Mouse (Mus musculus): ENCODE measurements around the gene Rere. TPM values are rescaled to one million over a fixed set of nuclear protein-coding genes. Genes with fewer than 3 reads are reported as not detected.

The Rere gene
- polyA plus RNA-seq, 1 experiment from 2014 or later = 31.9 TPM

DNA sequence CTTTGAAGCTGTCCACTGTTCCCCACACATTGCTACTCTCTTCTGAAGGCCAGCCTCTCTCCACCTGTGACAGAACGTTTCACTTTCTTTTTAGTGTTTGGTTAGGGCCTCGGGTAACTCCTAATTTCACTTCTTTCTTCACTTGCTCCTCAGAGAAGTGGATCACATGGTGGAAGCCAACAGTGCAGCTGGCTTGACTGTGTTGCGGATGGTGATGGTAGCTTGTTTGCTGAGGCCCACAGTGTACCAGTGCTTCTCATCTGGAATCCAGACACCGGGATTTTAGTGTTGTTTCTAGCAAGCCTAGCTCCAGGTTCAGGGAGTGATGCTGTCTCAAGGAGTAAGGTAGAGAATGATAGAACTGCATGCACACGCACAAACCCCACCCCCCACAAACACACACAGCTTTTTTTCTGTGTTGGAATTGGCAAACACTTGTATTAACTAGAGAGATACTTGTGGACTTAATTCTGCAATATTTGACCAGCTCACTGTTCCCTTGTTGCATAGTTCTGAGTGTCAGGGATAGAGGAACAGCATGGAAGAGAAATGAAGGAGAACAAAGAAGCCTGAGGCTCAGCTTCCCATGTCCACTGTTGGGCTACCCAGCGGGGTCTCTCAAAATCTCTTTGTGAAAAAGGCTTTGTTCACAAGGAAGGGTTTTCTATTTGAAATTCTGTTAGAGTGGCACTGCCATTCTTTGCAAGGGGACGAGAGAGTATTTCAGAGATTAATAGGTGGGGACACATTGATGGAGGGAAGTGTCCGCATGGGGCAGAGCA, 144.8 kb downstream of the Rere start:
- Histone ChIP-seq H3K4me1 (peaks cover 20% of the 10 kb centered on the region), H3K4me3 (no peak overlapping the region), H3K36me3 (no peaks in the 10 kb centered on the region), H3K9ac (no peak overlapping the region), H3K27me3 (no peaks in the 10 kb centered on the region), H3K4me2 (no peak overlapping the region), H3K27ac (peak overlapping the region; percentile 22), H3K9me3 (no peaks in the 10 kb centered on the region)
- ATAC-seq (ENCODE audit: borderline replicate concordance, extremely low read depth, low FRiP score, low TSS enrichment) = no peak
- 48% methylated on average over 8 of the region's 8 CpGs for WGBS

DNA sequence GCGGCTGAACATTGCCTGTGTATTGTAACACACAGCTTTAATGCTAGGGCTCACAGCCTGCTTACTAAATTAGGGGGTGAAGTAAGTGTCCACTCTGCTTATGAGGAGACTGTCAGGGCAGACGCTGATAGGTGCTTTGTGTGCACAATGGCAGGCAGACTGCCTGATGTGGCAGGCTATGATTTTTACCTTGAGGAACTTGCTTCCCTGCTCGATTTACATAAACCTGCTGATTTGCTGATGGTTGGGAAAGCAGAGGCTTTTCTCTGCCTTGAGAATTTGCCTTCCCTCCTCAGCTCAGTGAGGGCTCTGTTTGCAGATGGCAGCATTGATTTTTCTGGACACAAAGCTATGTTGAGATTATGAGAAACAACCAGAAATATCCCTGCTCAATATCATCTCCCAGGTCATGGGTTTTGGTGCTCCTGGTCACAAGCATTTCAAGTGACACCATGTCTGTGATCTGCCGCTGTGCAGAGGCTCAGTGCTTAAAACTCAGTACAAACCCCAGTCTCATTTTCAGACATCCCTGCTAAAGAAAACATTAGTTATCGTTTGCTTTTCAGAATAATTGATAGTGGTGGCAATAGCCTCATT, 145.5 kb downstream of the Rere start:
- H3K4me1 ChIP-seq = peaks cover 20% of the 10 kb centered on the region
- H3K9me3 ChIP-seq = no peaks in the 10 kb centered on the region
- 0 out of 2 replicates have a peak, but pooled peaks cover 4% of the 10 kb centered on the region for H3K36me3 ChIP-seq
- WGBS = 43% methylated on average over 5 of the region's 5 CpGs
- ATAC-seq (ENCODE audit: borderline replicate concordance, extremely low read depth, low FRiP score, low TSS enrichment) = no peak
- H3K27ac ChIP-seq = 0 out of 2 replicates have a peak overlapping the region, but pooled peaks have one; percentile 22
- H3K27me3 ChIP-seq = no peaks in the 10 kb centered on the region
- H3K4me3 ChIP-seq = no peak overlapping the region
- H3K4me2 ChIP-seq = no peak overlapping the region
- H3K9ac ChIP-seq = no peak overlapping the region

DNA sequence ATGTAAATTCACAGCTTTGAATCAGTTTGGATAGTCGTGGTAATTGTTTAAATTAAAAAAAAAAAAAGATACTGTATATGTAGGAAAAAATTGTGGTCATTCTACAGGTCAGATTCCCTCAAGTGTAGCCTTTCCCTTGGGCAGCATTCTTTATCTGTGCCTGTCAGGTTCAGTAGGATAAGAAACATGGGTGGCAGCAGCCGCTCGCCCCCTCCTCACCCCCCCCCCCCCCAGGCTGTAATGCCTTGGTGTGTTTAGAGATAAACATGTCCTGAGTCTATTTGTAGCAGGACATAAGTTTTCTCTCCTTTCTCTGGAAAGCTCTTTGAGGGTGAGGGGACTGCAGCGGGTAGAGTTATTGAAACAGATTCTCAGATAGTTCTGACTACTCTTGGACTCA, 147.3 kb downstream of the Rere start:
- no peak overlapping the region for H3K9ac ChIP-seq
- H3K9me3 ChIP-seq = no peaks in the 10 kb centered on the region
- H3K4me2 ChIP-seq = no peak overlapping the region
- 0 out of 2 replicates have a peak, but pooled peaks cover 7% of the 10 kb centered on the region for H3K36me3 ChIP-seq
- ATAC-seq (ENCODE audit: borderline replicate concordance, extremely low read depth, low FRiP score, low TSS enrichment) = no peak
- H3K4me1 ChIP-seq = peaks cover 20% of the 10 kb centered on the region
- no peak overlapping the region for H3K4me3 ChIP-seq
- H3K27me3 ChIP-seq = no peaks in the 10 kb centered on the region
- WGBS = 53% methylated on average over 4 of the region's 4 CpGs
- H3K27ac ChIP-seq = no peak overlapping the region

DNA sequence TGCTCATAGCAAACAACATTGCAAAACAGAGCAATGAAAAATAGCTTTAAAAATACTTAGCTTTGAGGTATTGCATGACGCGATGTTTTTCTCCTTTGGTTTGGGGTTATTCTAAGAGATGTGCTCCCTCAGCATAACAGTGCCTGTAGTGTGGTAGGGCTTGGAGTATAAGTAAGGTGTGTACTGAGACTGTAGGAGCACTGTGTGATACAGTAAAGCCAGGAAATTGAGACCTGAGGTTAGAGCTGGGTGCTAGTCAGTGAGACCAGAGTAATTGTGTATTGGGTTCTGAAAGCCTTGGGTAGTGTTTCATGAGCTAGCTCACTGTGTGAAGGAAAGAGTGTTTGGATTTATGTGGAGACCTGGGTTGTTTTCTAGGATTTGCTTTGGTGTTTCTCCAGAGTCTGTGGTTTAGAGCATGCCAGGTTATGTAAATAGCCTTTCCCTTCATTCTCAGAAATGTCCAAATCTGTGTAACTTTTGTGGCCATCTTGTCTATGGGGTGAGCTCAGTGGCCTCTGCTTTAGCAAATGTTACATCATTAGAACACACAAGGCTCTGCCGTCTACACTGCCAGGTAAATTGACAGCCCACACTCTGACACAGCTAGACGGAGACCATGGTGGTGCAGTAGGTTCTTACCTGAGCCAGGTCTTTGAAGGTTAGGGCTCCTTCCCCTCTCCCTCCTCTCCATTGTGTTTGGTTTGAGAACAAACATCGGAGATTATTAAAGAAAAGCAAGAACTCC, 152.6 kb downstream of the Rere start:
- Histone ChIP-seq H3K27ac (no peak overlapping the region), H3K4me1 (0 out of 2 replicates have a peak, but pooled peaks cover 3% of the 10 kb centered on the region), H3K4me3 (no peak overlapping the region), H3K36me3 (0 out of 2 replicates have a peak, but pooled peaks cover 7% of the 10 kb centered on the region), H3K4me2 (no peak overlapping the region), H3K9ac (no peak overlapping the region), H3K9me3 (no peaks in the 10 kb centered on the region), H3K27me3 (no peaks in the 10 kb centered on the region)
- WGBS = 81% methylated on average over 5 of the region's 5 CpGs
- ATAC-seq (ENCODE audit: borderline replicate concordance, extremely low read depth, low FRiP score, low TSS enrichment) = no peak

DNA sequence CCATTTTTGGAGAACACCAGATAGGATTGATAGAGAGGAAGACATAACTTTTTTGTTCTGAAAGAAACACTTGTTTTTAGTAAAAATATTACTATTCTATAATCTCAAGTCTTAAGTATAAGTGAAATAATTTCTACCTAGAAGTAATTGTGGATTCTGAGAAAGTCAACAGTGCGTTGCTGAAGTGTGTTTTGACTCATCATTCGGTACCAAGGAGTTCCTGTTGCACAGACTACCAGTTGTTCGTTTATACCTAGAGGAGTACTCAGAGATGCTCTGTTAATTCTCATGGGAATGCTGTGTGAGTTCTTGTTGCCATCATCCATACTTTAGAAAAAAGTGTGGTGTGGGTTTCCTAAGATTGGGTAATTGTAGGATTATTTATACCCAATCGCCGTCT, 154.1 kb downstream of the Rere start:
- 0 out of 2 replicates have a peak, but pooled peaks cover 7% of the 10 kb centered on the region for H3K36me3 ChIP-seq
- 0 out of 2 replicates have a peak, but pooled peaks cover 3% of the 10 kb centered on the region for H3K4me1 ChIP-seq
- H3K4me2 ChIP-seq = no peak overlapping the region
- no peaks in the 10 kb centered on the region for H3K9me3 ChIP-seq
- no peak overlapping the region for H3K4me3 ChIP-seq
- WGBS = 69% methylated on average over 5 of the region's 5 CpGs
- H3K27me3 ChIP-seq = no peaks in the 10 kb centered on the region
- H3K27ac ChIP-seq = no peak overlapping the region
- no peak overlapping the region for H3K9ac ChIP-seq
- ATAC-seq (ENCODE audit: borderline replicate concordance, extremely low read depth, low FRiP score, low TSS enrichment) = no peak

DNA sequence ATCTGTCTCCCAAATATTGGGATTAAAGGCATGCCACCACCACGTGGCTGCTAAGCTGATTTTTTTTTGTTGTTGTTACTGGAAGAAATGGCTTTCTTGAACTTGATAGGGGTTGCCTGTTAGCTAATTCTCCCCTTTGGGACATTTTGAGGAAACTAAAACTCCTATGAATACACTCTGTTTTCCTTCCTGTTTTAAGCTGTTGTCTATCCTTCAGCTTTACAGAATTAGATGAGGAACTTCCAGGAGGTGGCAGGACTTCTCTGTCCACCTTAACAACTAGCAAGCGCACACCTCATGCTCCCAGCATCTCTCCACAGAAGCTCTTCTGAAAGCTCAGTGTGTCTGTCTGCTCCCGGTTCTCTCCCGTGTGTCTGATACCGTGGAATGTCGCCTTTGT, 157.2 kb downstream of the Rere start:
- no peaks in the 10 kb centered on the region for H3K27me3 ChIP-seq
- no peaks in the 10 kb centered on the region for H3K9me3 ChIP-seq
- H3K9ac ChIP-seq = no peak overlapping the region
- WGBS = 80% methylated on average over 6 of the region's 6 CpGs
- H3K4me3 ChIP-seq = no peak overlapping the region
- no peak for ATAC-seq (ENCODE audit: borderline replicate concordance, extremely low read depth, low FRiP score, low TSS enrichment)
- no peak overlapping the region for H3K27ac ChIP-seq
- H3K4me2 ChIP-seq = no peak overlapping the region
- H3K4me1 ChIP-seq = 0 out of 2 replicates have a peak, but pooled peaks cover 3% of the 10 kb centered on the region
- no peaks in the 10 kb centered on the region for H3K36me3 ChIP-seq

DNA sequence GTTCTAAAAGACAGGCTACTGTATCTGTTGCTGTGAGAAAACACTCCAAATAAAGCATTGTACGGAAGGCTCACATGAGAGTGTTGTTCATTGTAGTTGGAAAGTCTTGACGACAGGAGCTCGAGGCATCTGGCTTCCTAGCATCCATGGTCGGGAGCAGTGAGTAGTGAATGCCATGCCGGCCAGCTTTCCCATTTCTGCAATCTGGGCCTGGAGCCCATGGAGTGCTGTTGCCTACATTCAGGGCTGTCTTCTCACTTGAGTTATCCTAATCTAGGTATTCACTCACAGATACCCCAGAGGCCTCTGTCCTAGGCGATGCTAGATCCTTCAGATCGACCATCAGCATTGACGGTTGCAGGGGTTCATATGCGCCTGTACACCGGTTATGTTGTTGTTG, 160.5 kb downstream of the Rere start:
- ATAC-seq (ENCODE audit: borderline replicate concordance, extremely low read depth, low FRiP score, low TSS enrichment) = no peak
- H3K9me3 ChIP-seq = no peaks in the 10 kb centered on the region

DNA sequence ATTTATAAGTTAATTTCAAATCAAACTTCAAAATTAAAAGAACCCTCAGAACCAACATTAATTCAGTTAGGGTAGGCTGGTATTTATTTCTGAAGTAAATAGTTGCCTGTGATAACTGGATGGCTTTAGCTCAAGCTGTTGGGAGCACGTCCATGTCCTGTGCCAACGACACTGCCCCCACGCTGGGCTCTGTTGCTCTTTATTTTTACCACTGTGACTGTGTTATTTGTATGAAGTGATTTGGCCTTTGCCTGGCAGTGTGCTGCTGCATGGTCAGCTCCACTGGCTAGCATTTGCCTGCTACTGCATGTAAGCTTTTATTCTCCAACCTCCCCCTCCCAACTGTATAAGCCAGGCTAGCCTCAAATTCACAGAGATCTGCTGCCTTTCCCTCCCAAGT, 162.6 kb downstream of the Rere start:
- no peak overlapping the region for H3K9ac ChIP-seq
- 64% methylated on average over 3 of the region's 3 CpGs for WGBS
- peaks cover 39% of the 10 kb centered on the region for H3K4me1 ChIP-seq

More for the DNA sequence above, 160.5 kb downstream of the Rere start:
- H3K27ac ChIP-seq = no peak overlapping the region
- H3K4me3 ChIP-seq = no peak overlapping the region
- no peak overlapping the region for H3K9ac ChIP-seq
- WGBS = 81% methylated on average over 10 of the region's 10 CpGs
- H3K36me3 ChIP-seq = no peaks in the 10 kb centered on the region
- H3K27me3 ChIP-seq = no peaks in the 10 kb centered on the region
- no peak overlapping the region for H3K4me2 ChIP-seq
- peaks cover 22% of the 10 kb centered on the region for H3K4me1 ChIP-seq

DNA sequence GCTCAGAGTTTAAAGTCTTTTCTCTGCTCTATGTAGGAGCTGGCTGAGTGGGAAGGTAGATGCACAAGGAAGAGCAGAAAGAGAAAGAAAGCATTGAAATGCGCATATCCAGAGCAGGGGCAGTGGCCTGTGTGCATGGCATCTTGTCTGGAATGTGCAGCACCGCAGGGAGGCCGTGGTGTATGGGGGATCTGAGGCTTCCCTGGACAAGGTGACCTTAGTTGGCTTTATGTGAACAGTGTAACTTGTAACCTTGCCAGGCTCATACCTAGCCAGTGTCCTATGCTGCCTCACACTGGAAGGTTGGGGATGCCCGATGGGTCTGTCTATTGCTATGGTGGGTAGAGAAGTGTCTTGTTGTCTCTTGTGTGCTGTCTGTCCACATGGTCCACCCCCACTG, 165.2 kb downstream of the Rere start:
- Histone ChIP-seq H3K9me3 (no peaks in the 10 kb centered on the region), H3K36me3 (no peaks in the 10 kb centered on the region), H3K4me1 (peaks cover 39% of the 10 kb centered on the region), H3K9ac (no peak overlapping the region), H3K4me2 (no peak overlapping the region), H3K4me3 (no peak overlapping the region), H3K27me3 (no peaks in the 10 kb centered on the region), H3K27ac (no peak overlapping the region)
- WGBS = 85% methylated on average over 4 of the region's 4 CpGs
- no peak for ATAC-seq (ENCODE audit: borderline replicate concordance, extremely low read depth, low FRiP score, low TSS enrichment)

More for the DNA sequence above, 162.6 kb downstream of the Rere start:
- no peak overlapping the region for H3K4me3 ChIP-seq
- ATAC-seq (ENCODE audit: borderline replicate concordance, extremely low read depth, low FRiP score, low TSS enrichment) = no peak
- H3K9me3 ChIP-seq = no peaks in the 10 kb centered on the region
- H3K27me3 ChIP-seq = no peaks in the 10 kb centered on the region
- no peaks in the 10 kb centered on the region for H3K36me3 ChIP-seq
- H3K27ac ChIP-seq = no peak overlapping the region
- H3K4me2 ChIP-seq = no peak overlapping the region

DNA sequence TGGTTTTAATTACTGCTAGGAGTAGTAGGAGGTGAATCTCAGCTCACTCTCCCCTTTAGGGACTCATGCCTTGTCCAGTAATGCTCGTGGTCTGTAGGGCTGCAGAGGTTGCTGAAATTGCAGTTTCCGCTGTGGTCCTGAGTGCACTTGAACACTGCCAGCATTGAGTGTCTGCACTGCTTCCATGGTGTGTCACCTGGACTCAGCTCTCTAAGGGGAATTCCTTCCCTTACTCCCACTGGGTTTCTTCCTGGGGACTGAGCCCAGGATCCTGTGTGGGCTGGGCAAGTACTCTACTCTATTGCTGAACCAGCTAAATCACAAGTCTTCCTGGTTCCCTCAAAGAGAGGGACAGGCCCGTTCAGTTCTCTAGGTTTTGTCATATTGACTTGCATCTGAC, 166.1 kb downstream of the Rere start:
- peaks cover 39% of the 10 kb centered on the region for H3K4me1 ChIP-seq
- no peaks in the 10 kb centered on the region for H3K9me3 ChIP-seq
- no peak overlapping the region for H3K4me3 ChIP-seq
- no peaks in the 10 kb centered on the region for H3K27me3 ChIP-seq
- no peaks in the 10 kb centered on the region for H3K36me3 ChIP-seq
- no peak overlapping the region for H3K4me2 ChIP-seq
- WGBS = 48% methylated on average over 3 of the region's 3 CpGs
- peak overlapping the region; percentile 8; the same call in 1 of the 2 replicates for H3K27ac ChIP-seq
- H3K9ac ChIP-seq = no peak overlapping the region
- ATAC-seq (ENCODE audit: borderline replicate concordance, extremely low read depth, low FRiP score, low TSS enrichment) = 0 out of 2 replicates have a peak, but pooled peaks have one; percentile 35

DNA sequence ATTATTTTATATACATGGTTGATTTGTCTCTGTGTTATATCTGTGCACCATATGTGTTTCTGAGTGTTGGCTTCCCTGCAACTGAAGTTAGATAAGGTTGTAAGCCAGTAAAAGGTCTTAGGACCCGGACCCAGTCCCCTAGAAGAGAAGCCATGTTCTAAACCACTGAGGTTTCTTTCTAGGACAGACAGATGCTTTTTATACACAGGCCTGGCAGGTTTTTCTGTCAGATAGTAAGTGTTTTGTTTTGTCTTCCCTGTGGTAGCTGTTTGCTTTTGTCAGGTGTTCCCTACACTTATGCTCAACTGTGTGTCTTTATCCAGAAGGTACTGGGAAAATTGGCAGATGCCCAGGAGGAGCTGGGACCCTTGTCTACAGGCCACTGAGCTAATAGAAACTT, 167.0 kb downstream of the Rere start:
- Histone ChIP-seq H3K9me3 (no peaks in the 10 kb centered on the region), H3K36me3 (no peaks in the 10 kb centered on the region), H3K4me1 (peaks cover 40% of the 10 kb centered on the region), H3K4me3 (no peak overlapping the region), H3K9ac (no peak overlapping the region), H3K27me3 (no peaks in the 10 kb centered on the region), H3K27ac (0 out of 2 replicates have a peak overlapping the region, but pooled peaks have one; percentile 11), H3K4me2 (no peak overlapping the region)
- ATAC-seq (ENCODE audit: borderline replicate concordance, extremely low read depth, low FRiP score, low TSS enrichment) = no peak
- WGBS = 52% methylated on average over 1 of the region's 1 CpGs
